Mouse (Mus musculus) cortical plate, adult 2 months (tissue): ENCODE results near the gene Slc7a11.

Source experiments
- CTCF ChIP-seq: fragments of 200-500 bp; IDR thresholded peaks from 2 replicates; pipeline ENCODE4 v1.5.1; 2011; ENCODE audit warnings: mild to moderate bottlenecking, control low read depth, low read length; ENCODE audit not compliant: insufficient read depth; ENCODE audit errors: extremely low read depth
- POLR2A ChIP-seq: fragments of 200-500 bp; IDR thresholded peaks from 2 replicates; pipeline ENCODE4 v1.6.1; 2011; ENCODE audit warnings: mild to moderate bottlenecking, low read length, control low read depth; ENCODE audit not compliant: insufficient read depth; ENCODE audit errors: extremely low read depth

DNA sequence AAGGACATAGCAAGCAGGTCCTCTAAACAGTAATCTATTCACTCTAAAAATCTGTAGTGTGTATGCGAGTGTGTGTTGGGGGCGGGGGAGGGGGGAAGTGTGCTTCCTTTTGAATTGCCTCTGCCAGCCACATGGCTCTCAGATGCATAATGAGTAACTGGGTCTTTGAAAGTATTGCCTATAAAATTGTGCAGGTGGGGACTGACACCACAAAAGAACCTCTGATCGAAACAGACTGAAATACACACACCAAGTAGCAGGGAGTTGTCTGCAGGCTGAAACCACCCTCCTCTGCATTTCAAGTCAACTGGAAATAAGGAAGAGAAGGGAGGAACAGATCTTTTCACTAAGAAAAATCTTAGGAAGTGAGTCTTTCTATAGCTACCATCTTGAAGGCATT lies 76.2 kb downstream of the Slc7a11 start:
- TF ChIP-seq CTCF (no peak), POLR2A (no peak)
